Mouse (Mus musculus) stomach, embryonic 14.5 days (tissue): ENCODE results near the gene Cd48. TPM values are rescaled to one million over a fixed set of nuclear protein-coding genes. Genes with fewer than 3 reads are reported as not detected.

Source experiments
- ATAC-seq: fragments of 200-750 bp; cut with Nextera tagmentation; 2 replicates; pipeline ENCODE4 v1.8.0; 2017; ENCODE audit warnings: low read depth, moderate TSS enrichment; ENCODE audit not compliant: insufficient number of reproducible peaks, insufficient read depth, low FRiP score
- H3K27ac ChIP-seq: fragments of 300-500 bp; sonication (generic); 2 replicates; pipeline ENCODE4 v1.5.1; 2014; ENCODE audit warnings: mild to moderate bottlenecking, low read length, moderate library complexity, mixed read lengths
- H3K27me3 ChIP-seq: fragments of 300-500 bp; sonication (generic); 2 replicates; pipeline ENCODE4 v1.6.1; 2014; ENCODE audit warnings: low read length, control low read depth, mixed read lengths; ENCODE audit not compliant: control insufficient read depth, insufficient read depth
- H3K36me3 ChIP-seq: fragments of 300-500 bp; sonication (generic); 2 replicates; pipeline ENCODE4 v1.6.1; 2014; ENCODE audit warnings: mild to moderate bottlenecking, control low read depth, low read length, moderate library complexity, mixed read lengths; ENCODE audit not compliant: control insufficient read depth, insufficient read depth
- H3K4me1 ChIP-seq: fragments of 300-500 bp; sonication (generic); 2 replicates; pipeline ENCODE4 v1.6.1; 2014; ENCODE audit warnings: low read length, control low read depth, mixed read lengths; ENCODE audit not compliant: control insufficient read depth, insufficient read depth
- H3K4me2 ChIP-seq: fragments of 300-500 bp; sonication (generic); replicated peaks from 2 replicates; pipeline ENCODE4 v1.6.1; 2014; ENCODE audit warnings: low read depth, low read length, control low read depth
- H3K4me3 ChIP-seq: fragments of 300-500 bp; sonication (generic); 2 replicates; pipeline ENCODE4 v1.5.1; 2014; ENCODE audit warnings: low read depth, low read length, control low read depth
- H3K9ac ChIP-seq: fragments of 300-500 bp; sonication (generic); replicated peaks from 2 replicates; pipeline ENCODE4 v1.6.1; 2014; ENCODE audit warnings: low read depth, mild to moderate bottlenecking, control low read depth, low read length, moderate library complexity, mixed read lengths
- H3K9me3 ChIP-seq: fragments of 300-500 bp; sonication (generic); 2 replicates; pipeline ENCODE4 v1.6.1; 2016; ENCODE audit warnings: low read depth, low read length, control low read depth; ENCODE audit not compliant: control insufficient read depth
- WGBS: fragments of 180-500 bp; shearing (Covaris S2); extraction: QIAGEN DNeasy Blood & Tissue Kit; methylation state at CpG from one replicate; pipeline ENCODE4 v1.1.7; 2014; 5-methylcytosine and 5-hydroxymethylcytosine counted together
- polyA plus RNA-seq: library from polyadenylated mRNA; unstranded; fragments of >200 nt; fragmentation: Nextera tagmentation; extraction: Ambion mirVana; gene quantifications from 2 replicates; pipeline ENCODE4 v1.2.1, GENCODE M21; 2014

Gene Cd48
- polyA plus RNA-seq: 2.5 and 3.2 TPM in 2 replicates

- Histone ChIP-seq H3K27me3 (no peaks in the 10 kb centered on the region), H3K4me3 (no peak within 1 kb of the TSS), H3K36me3 (no peaks in the 10 kb centered on the region), H3K4me2 (no peak within 1 kb of the TSS), H3K4me1 (no peaks in the 10 kb centered on the region), H3K9me3 (no peaks in the 10 kb centered on the region), H3K9ac (no peak within 1 kb of the TSS), H3K27ac (no peak within 1 kb of the TSS)
- ATAC-seq: no peak
- 79% methylated on average over 14 of the region's 14 CpGs for WGBS
These were observed at the start of gene Cd48 for GRCm38 (mm10) chr1:171681531-171682299. Cd48 (plus strand) TSS chr1:171682009.

- Histone ChIP-seq H3K27ac (no peak overlapping the region), H3K4me1 (no peaks in the 10 kb centered on the region), H3K9ac (no peak overlapping the region), H3K36me3 (no peaks in the 10 kb centered on the region), H3K4me3 (no peak overlapping the region), H3K4me2 (no peak overlapping the region), H3K9me3 (no peaks in the 10 kb centered on the region), H3K27me3 (no peaks in the 10 kb centered on the region)
- 50% methylated on average over 6 of the region's 6 CpGs for WGBS
- ATAC-seq: no peak
These were observed 46.1 kb upstream of the Cd48 start for GRCm38 (mm10) chr1:171635696-171636095.

GRCm38 (mm10) chr1:171637101-171637500 is 44.7 kb upstream of the Cd48 start:
- Histone ChIP-seq H3K36me3 (no peaks in the 10 kb centered on the region), H3K9ac (no peak overlapping the region), H3K27me3 (no peaks in the 10 kb centered on the region), H3K4me1 (no peaks in the 10 kb centered on the region), H3K27ac (no peak overlapping the region), H3K9me3 (no peaks in the 10 kb centered on the region), H3K4me2 (no peak overlapping the region), H3K4me3 (no peak overlapping the region)
- WGBS: 78% methylated on average over 8 of the region's 8 CpGs
- no peak for ATAC-seq

- Histone ChIP-seq H3K4me3 (no peak overlapping the region), H3K27me3 (no peaks in the 10 kb centered on the region), H3K4me2 (no peak overlapping the region), H3K4me1 (no peaks in the 10 kb centered on the region), H3K9me3 (no peaks in the 10 kb centered on the region), H3K27ac (no peak overlapping the region), H3K36me3 (no peaks in the 10 kb centered on the region), H3K9ac (no peak overlapping the region)
- no peak for ATAC-seq
- 66% methylated on average over 2 of the region's 2 CpGs for WGBS
These were observed 43.1 kb upstream of the Cd48 start for GRCm38 (mm10) chr1:171638686-171639085.

GRCm38 (mm10) chr1:171640796-171641195 is 41.0 kb upstream of the Cd48 start:
- Histone ChIP-seq H3K4me1 (no peaks in the 10 kb centered on the region), H3K4me3 (no peak overlapping the region), H3K4me2 (no peak overlapping the region), H3K9ac (no peak overlapping the region), H3K27ac (no peak overlapping the region), H3K36me3 (no peaks in the 10 kb centered on the region), H3K9me3 (no peaks in the 10 kb centered on the region), H3K27me3 (no peaks in the 10 kb centered on the region)
- ATAC-seq: no peak
- 96% methylated on average over 6 of the region's 6 CpGs for WGBS

GRCm38 (mm10) chr1:171643612-171644011 is 38.2 kb upstream of the Cd48 start:
- no peaks in the 10 kb centered on the region for H3K9me3 ChIP-seq
- H3K4me1 ChIP-seq: no peaks in the 10 kb centered on the region
- ATAC-seq: no peak
- H3K27me3 ChIP-seq: no peaks in the 10 kb centered on the region
- WGBS: 72% methylated on average over 7 of the region's 7 CpGs
- H3K27ac ChIP-seq: no peak overlapping the region
- H3K36me3 ChIP-seq: no peaks in the 10 kb centered on the region
- no peak overlapping the region for H3K4me3 ChIP-seq
- no peak overlapping the region for H3K4me2 ChIP-seq
- no peak overlapping the region for H3K9ac ChIP-seq

- Histone ChIP-seq H3K27ac (no peak overlapping the region), H3K27me3 (no peaks in the 10 kb centered on the region), H3K4me1 (no peaks in the 10 kb centered on the region), H3K36me3 (no peaks in the 10 kb centered on the region), H3K9ac (no peak overlapping the region), H3K4me3 (no peak overlapping the region), H3K4me2 (no peak overlapping the region), H3K9me3 (no peaks in the 10 kb centered on the region)
- ATAC-seq: no peak
- 64% methylated on average over 5 of the region's 5 CpGs for WGBS
These were observed 35.3 kb upstream of the Cd48 start for GRCm38 (mm10) chr1:171646429-171646940.

GRCm38 (mm10) chr1:171647716-171648115 is 34.1 kb upstream of the Cd48 start:
- Histone ChIP-seq H3K27me3 (no peaks in the 10 kb centered on the region), H3K4me2 (no peak overlapping the region), H3K36me3 (no peaks in the 10 kb centered on the region), H3K4me1 (no peaks in the 10 kb centered on the region), H3K4me3 (no peak overlapping the region), H3K9ac (no peak overlapping the region), H3K27ac (no peak overlapping the region), H3K9me3 (no peaks in the 10 kb centered on the region)
- WGBS: 84% methylated on average over 5 of the region's 5 CpGs
- ATAC-seq: no peak

- no peak overlapping the region for H3K4me2 ChIP-seq
- WGBS: 68% methylated on average over 8 of the region's 8 CpGs
- no peak for ATAC-seq
- H3K4me1 ChIP-seq: no peaks in the 10 kb centered on the region
- no peaks in the 10 kb centered on the region for H3K27me3 ChIP-seq
- H3K9ac ChIP-seq: no peak overlapping the region
- no peak overlapping the region for H3K4me3 ChIP-seq
- no peaks in the 10 kb centered on the region for H3K36me3 ChIP-seq
- no peaks in the 10 kb centered on the region for H3K9me3 ChIP-seq
- no peak overlapping the region for H3K27ac ChIP-seq
These were observed 33.0 kb upstream of the Cd48 start for GRCm38 (mm10) chr1:171648840-171649239.
